Mouse (Mus musculus): Measurements from ENCODE around the gene Aloxe3.

- TF ChIP-seq CTCF (conservative IDR thresholded peaks at IDR 0.05; ENCODE audit: low read length) (no peak), POU5F1 (IDR thresholded peaks at IDR 0.05; ENCODE audit: borderline replicate concordance, low read length) (no peak), NANOG (IDR thresholded peaks at IDR 0.05; ENCODE audit: borderline replicate concordance, low read length) (no peak)
These were observed 44.1 kb upstream of the Aloxe3 start for GRCm38 (mm10) chr11:69081613-69082012.
